Mouse (Mus musculus) heart, adult 2 months (tissue): ENCODE measurements at regions not wholly inside any gene's neighbourhood (a gene's known extent, or its start where the extent isn't known, plus 50 kb on each side); places are given as distances from the start of the nearest gene placed in this dataset.

Source experiments
- DNase-seq, 2 experiments: peaks; one replicate each; pipeline ENCODE4 v3.0.0; 2021
- H3K27ac ChIP-seq: fragments of 200-600 bp; 2 replicates; pipeline ENCODE4 v1.8.1; 2022
- H3K27me3 ChIP-seq: fragments of 200-500 bp; 2 replicates; pipeline ENCODE4 v1.6.1; 2012; ENCODE audit warnings: mild to moderate bottlenecking, low read length, inconsistent platforms, mixed read lengths; ENCODE audit not compliant: control insufficient read depth, insufficient read depth
- H3K36me3 ChIP-seq: fragments of 200-500 bp; 2 replicates; pipeline ENCODE4 v1.6.1; 2012; ENCODE audit warnings: low read length, inconsistent platforms; ENCODE audit not compliant: control insufficient read depth, insufficient read depth
- H3K4me1 ChIP-seq: fragments of 200-500 bp; 2 replicates; pipeline ENCODE4 v1.6.1; 2011; ENCODE audit warnings: low read length; ENCODE audit not compliant: control insufficient read depth, insufficient read depth
- H3K4me3 ChIP-seq: fragments of 200-600 bp; 2 replicates; pipeline ENCODE4 v1.8.1; 2022
- H3K79me2 ChIP-seq: fragments of 200-500 bp; replicated peaks from 2 replicates; pipeline ENCODE4 v1.6.1; 2012; ENCODE audit warnings: mild to moderate bottlenecking, inconsistent platforms, low read length, moderate library complexity, mixed read lengths; ENCODE audit not compliant: control insufficient read depth, insufficient read depth
- H3K9ac ChIP-seq: fragments of 200-500 bp; 2 replicates; pipeline ENCODE4 v1.6.1; 2012; ENCODE audit warnings: low read depth, mild to moderate bottlenecking, control low read depth, inconsistent platforms, low read length, mixed read lengths
- CTCF ChIP-seq: fragments of 200-600 bp; IDR thresholded peaks from 2 replicates; pipeline ENCODE4 v1.8.1; 2022; ENCODE audit warnings: antibody characterized with exemption, mild to moderate bottlenecking, moderate library complexity
- EP300 ChIP-seq: fragments of 200-500 bp; IDR thresholded peaks from 2 replicates; pipeline ENCODE4 v1.6.1; 2011; ENCODE audit warnings: low read depth, low read length, control low read depth; ENCODE audit not compliant: insufficient read depth
- POLR2A ChIP-seq: fragments of 200-500 bp; IDR thresholded peaks from 2 replicates; pipeline ENCODE4 v1.6.1; 2011; ENCODE audit warnings: mild to moderate bottlenecking, low read depth, low read length, control low read depth; ENCODE audit not compliant: insufficient read depth
- WGBS: fragments of 180-500 bp; shearing (Covaris S2); methylation state at CpG from one replicate; pipeline ENCODE4 v1.1.7; 2018; 5-methylcytosine and 5-hydroxymethylcytosine counted together
- intact Hi-C: fragments of 180-260 bp; cut with DNase I; formaldehyde crosslinking; loops from one replicate; pipeline ENCODE4 v1.15.1; 2025

DNA sequence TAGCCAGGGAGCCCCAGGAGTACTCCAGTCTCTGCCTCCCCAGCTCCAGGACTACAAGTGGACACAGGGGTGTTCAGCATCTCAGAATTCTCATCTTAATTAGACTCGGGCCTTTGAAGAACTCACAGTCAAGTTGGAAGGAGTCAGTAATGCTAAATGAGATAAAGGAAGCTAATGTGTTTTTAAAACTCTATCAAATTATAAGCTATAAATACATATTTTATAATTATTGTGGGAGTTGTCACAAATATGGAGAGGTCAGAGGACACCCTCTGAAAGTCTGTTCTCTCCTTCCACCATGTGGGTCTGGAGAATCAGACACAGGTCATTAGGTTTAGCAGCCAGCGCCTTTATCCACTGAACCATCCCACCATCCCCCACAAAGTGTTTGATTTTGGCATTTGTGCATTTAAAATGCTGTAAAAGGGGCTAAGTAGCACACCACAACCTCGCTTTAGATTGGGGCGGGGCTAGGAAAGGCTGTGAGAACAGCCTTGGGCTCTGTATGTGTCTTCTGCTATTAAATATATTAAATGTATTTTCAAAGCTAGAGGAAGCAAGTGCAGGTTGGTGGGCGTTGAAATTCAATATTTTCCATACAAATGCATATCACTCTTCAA, 70.3 kb upstream of the Sall4 start:
- intact Hi-C loops, result no loop called here
- H3K27me3 ChIP-seq, result peaks cover 20% of the 10 kb centered on the region
- no peak for TF ChIP-seq POLR2A
- TF ChIP-seq CTCF, result no peak
- no peak for TF ChIP-seq EP300
- DNase-seq, result no peak
- no peaks in the 10 kb centered on the region for H3K79me2 ChIP-seq
- H3K4me3 ChIP-seq, result no peak overlapping the region
- H3K36me3 ChIP-seq, result no peaks in the 10 kb centered on the region
- no peak overlapping the region for H3K9ac ChIP-seq
- 72% methylated on average over 5 of the region's 5 CpGs for WGBS
- H3K27ac ChIP-seq, result no peak overlapping the region
- H3K4me1 ChIP-seq, result no peaks in the 10 kb centered on the region

DNA sequence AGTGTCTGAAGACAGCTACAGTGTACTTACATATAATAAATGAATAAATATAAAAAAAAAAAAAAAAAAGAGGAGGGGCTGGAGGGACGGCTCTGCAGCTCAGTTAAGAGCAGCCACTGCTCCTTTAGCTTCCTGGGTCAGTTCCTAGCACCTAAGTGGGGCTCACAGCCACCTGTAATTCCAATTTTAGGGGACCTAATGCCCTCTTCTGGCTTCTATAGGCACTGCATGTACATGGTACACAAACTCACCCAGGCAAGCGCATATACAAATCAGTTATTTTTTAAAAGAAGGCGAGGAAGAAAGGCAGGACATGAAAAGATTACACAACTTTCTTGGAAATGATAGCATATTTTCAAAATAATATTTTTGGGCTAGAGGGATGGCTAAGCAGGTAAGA, 67.0 kb upstream of the Sall4 start:
- no peaks in the 10 kb centered on the region for H3K36me3 ChIP-seq
- intact Hi-C loops, result no loop called here
- no peak overlapping the region for H3K9ac ChIP-seq
- no peak for TF ChIP-seq CTCF
- no peak for TF ChIP-seq EP300
- TF ChIP-seq POLR2A, result no peak
- H3K79me2 ChIP-seq, result no peaks in the 10 kb centered on the region
- peaks cover 9% of the 10 kb centered on the region; the same call in 1 of the 2 replicates for H3K27me3 ChIP-seq
- H3K4me1 ChIP-seq, result no peaks in the 10 kb centered on the region
- no peak overlapping the region for H3K27ac ChIP-seq
- no peak overlapping the region for H3K4me3 ChIP-seq
- WGBS, result 89% methylated on average over 3 of the region's 3 CpGs
- no peak for DNase-seq

DNA sequence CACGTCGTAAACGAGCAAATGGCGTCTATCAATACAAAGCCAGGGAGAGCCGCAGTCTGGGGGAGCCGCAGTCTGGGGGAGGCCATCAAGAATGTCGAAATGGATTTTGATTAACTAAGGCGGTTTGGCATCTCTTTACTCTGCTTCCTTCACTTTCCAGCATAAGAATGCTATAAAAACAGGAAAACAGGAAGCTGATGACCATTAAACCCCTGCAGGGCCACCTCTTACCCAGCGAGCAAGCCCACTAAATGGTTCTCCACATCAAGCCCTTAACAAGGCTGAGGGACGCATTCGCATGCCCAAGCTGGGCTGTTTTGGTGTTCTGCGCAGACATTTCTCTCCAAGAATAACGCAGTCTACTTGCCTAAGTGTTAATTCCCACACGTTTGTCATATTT, 64.0 kb upstream of the Sall4 start:
- no peak for TF ChIP-seq POLR2A
- TF ChIP-seq EP300, result no peak
- H3K9ac ChIP-seq, result no peak overlapping the region

DNA sequence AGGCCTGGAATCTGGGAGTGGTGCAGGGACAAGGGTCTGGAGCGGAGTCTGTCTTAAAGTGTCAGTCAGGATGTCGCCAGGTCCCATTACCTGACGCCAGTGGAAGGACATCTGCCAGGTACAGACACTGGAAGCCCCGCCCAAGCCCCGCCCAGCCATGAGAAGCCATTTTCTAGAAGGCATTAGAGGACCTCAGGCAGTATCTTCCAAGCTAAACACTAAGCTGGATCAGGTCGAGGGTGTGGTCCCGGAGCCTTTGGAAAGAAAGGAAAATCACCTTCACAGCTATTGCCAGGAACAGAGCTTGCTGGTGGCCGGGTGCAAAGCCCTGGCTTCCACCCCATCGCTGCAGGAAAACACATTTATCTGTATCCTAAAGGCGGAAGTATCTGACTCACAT, 52.9 kb upstream of the Sall4 start:
- TF ChIP-seq CTCF (no peak), POLR2A (no peak)
- no peak for DNase-seq
- intact Hi-C loops, result no loop called here
- 52% methylated on average over 10 of the region's 10 CpGs for WGBS
- Histone ChIP-seq H3K9ac (no peak overlapping the region), H3K27me3 (0 out of 2 replicates have a peak, but pooled peaks cover under 1% of the 10 kb centered on the region), H3K36me3 (no peaks in the 10 kb centered on the region), H3K4me1 (no peaks in the 10 kb centered on the region), H3K79me2 (no peaks in the 10 kb centered on the region), H3K4me3 (no peak overlapping the region), H3K27ac (no peak overlapping the region)

More for the DNA sequence above, 64.0 kb upstream of the Sall4 start:
- Histone ChIP-seq H3K36me3 (no peaks in the 10 kb centered on the region), H3K27me3 (peaks cover 4% of the 10 kb centered on the region; the same call in 1 of the 2 replicates), H3K79me2 (no peaks in the 10 kb centered on the region), H3K4me3 (no peak overlapping the region), H3K27ac (no peak overlapping the region), H3K4me1 (no peaks in the 10 kb centered on the region)
- WGBS, result 44% methylated on average over 14 of the region's 14 CpGs
- intact Hi-C loops, result no loop called here
- DNase-seq, result no peak
